Mouse (Mus musculus) hindbrain, embryonic 11.5 days (tissue): ENCODE data around the gene Rars2. TPM values are rescaled to one million over a fixed set of nuclear protein-coding genes. Genes with fewer than 3 reads are reported as not detected.
"Not testable (repeated sequence)": the region's sequence is repeated elsewhere in the genome, so short reads cannot be mapped to it uniquely, and the experiment has no call there.

Experiments
- ATAC-seq: fragments of 200-750 bp; cut with Nextera tagmentation; 2 replicates; pipeline ENCODE4 v1.8.0; 2017; ENCODE audit warnings: mild to moderate bottlenecking, moderate TSS enrichment, moderate library complexity; ENCODE audit not compliant: low FRiP score
- DNase-seq: peaks from one replicate; pipeline ENCODE4 v3.0.0-alpha.2; 2015; ENCODE audit warnings: low spot score
- H3K27ac ChIP-seq: fragments of 300-500 bp; sonication (generic); 2 replicates; pipeline ENCODE4 v1.5.1; 2014; ENCODE audit warnings: mild to moderate bottlenecking, low read depth, low read length
- H3K27me3 ChIP-seq: fragments of 300-500 bp; sonication (generic); 2 replicates; pipeline ENCODE4 v1.6.1; 2014; ENCODE audit warnings: mild to moderate bottlenecking, low read length, moderate library complexity, mixed read lengths; ENCODE audit not compliant: control insufficient read depth, insufficient read depth
- H3K36me3 ChIP-seq: fragments of 300-500 bp; sonication (generic); 2 replicates; pipeline ENCODE4 v1.6.1; 2014; ENCODE audit warnings: mild to moderate bottlenecking, low read length, moderate library complexity, mixed read lengths; ENCODE audit not compliant: control insufficient read depth, insufficient read depth
- H3K4me1 ChIP-seq: fragments of 300-500 bp; sonication (generic); replicated peaks from 2 replicates; pipeline ENCODE4 v1.6.1; 2014; ENCODE audit warnings: low read length, mixed read lengths; ENCODE audit not compliant: control insufficient read depth, insufficient read depth
- H3K4me2 ChIP-seq: fragments of 300-500 bp; sonication (generic); replicated peaks from 2 replicates; pipeline ENCODE4 v1.6.1; 2014; ENCODE audit warnings: mild to moderate bottlenecking, low read depth, low read length
- H3K4me3 ChIP-seq: fragments of 300-500 bp; sonication (generic); 2 replicates; pipeline ENCODE4 v1.5.1; 2014; ENCODE audit warnings: low read depth, low read length
- H3K9ac ChIP-seq: fragments of 300-500 bp; sonication (generic); 2 replicates; pipeline ENCODE4 v1.6.1; 2014; ENCODE audit warnings: low read depth, low read length
- H3K9me3 ChIP-seq: fragments of 300-500 bp; sonication (generic); 2 replicates; pipeline ENCODE4 v1.6.1; 2016; ENCODE audit warnings: low read length; ENCODE audit not compliant: control insufficient read depth
- WGBS: fragments of 180-500 bp; shearing (Covaris S2); extraction: QIAGEN DNeasy Blood & Tissue Kit; methylation state at CpG from one replicate; pipeline ENCODE4 v1.1.7; 2014; 5-methylcytosine and 5-hydroxymethylcytosine counted together
- polyA plus RNA-seq: library from polyadenylated mRNA; unstranded; fragments of >200 nt; fragmentation: Nextera tagmentation; extraction: Ambion mirVana; gene quantifications from 2 replicates; pipeline ENCODE4 v1.2.1, GENCODE M21; 2014

The Rars2 gene
- polyA plus RNA-seq = 69.4 and 74.1 TPM in 2 replicates

GRCm38 (mm10) chr4:34614630-34615094 lies at the start of gene Rars2, which contains the start of gene Orc3:
Rars2 (plus strand) TSS chr4:34614957.
Orc3 (minus strand) TSS chr4:34614944.
- DNase-seq (peak; percentile 96), ATAC-seq (peak; percentile 98)
- under 1% methylated on average over 42 of the region's 42 CpGs for WGBS
- Histone ChIP-seq H3K9me3 (no peaks in the 10 kb centered on the region), H3K4me2 (peak within 1 kb of the TSS; percentile 88), H3K4me3 (peak within 1 kb of the TSS; percentile 81), H3K27me3 (no peaks in the 10 kb centered on the region), H3K27ac (peak within 1 kb of the TSS; percentile 80), H3K9ac (peak within 1 kb of the TSS; percentile 89), H3K36me3 (no peaks in the 10 kb centered on the region), H3K4me1 (peaks cover 7% of the 10 kb centered on the region)

GRCm38 (mm10) chr4:34566226-34566625 lies 48.5 kb upstream of the Rars2 start:
- H3K9ac ChIP-seq = no peak overlapping the region
- no peak for DNase-seq
- no peak for ATAC-seq
- H3K36me3 ChIP-seq = no peaks in the 10 kb centered on the region
- H3K4me1 ChIP-seq = no peaks in the 10 kb centered on the region
- H3K27me3 ChIP-seq = no peaks in the 10 kb centered on the region
- WGBS = 94% methylated on average over 6 of the region's 6 CpGs
- no peaks in the 10 kb centered on the region for H3K9me3 ChIP-seq
- H3K27ac ChIP-seq = no peak overlapping the region
- H3K4me2 ChIP-seq = no peak overlapping the region
- no peak overlapping the region for H3K4me3 ChIP-seq

- Histone ChIP-seq H3K4me1 (no peaks in the 10 kb centered on the region), H3K27me3 (no peaks in the 10 kb centered on the region), H3K4me2 (no peak overlapping the region), H3K9me3 (no peaks in the 10 kb centered on the region), H3K36me3 (peaks cover 8% of the 10 kb centered on the region; the same call in 1 of the 2 replicates), H3K4me3 (no peak overlapping the region), H3K27ac (no peak overlapping the region), H3K9ac (no peak overlapping the region)
- DNase-seq = no peak
- WGBS = 86% methylated on average over 2 of the region's 2 CpGs
- no peak for ATAC-seq
Observed at GRCm38 (mm10) chr4:34572876-34573275, 41.9 kb upstream of the Rars2 start.

GRCm38 (mm10) chr4:34577028-34577427 lies 37.7 kb upstream of the Rars2 start:
- Histone ChIP-seq H3K9me3 (no peaks in the 10 kb centered on the region), H3K4me1 (no peaks in the 10 kb centered on the region), H3K27ac (no peak overlapping the region), H3K27me3 (no peaks in the 10 kb centered on the region), H3K9ac (no peak overlapping the region), H3K4me3 (no peak overlapping the region), H3K4me2 (no peak overlapping the region), H3K36me3 (peaks cover 11% of the 10 kb centered on the region; the same call in 1 of the 2 replicates)
- ATAC-seq (no peak), DNase-seq (no peak)
- WGBS = 98% methylated on average over 2 of the region's 2 CpGs

GRCm38 (mm10) chr4:34579215-34579614 lies 35.5 kb upstream of the Rars2 start:
- 95% methylated on average over 1 of the region's 1 CpGs for WGBS
- H3K9me3 ChIP-seq = no peaks in the 10 kb centered on the region
- no peak overlapping the region for H3K4me2 ChIP-seq
- H3K27me3 ChIP-seq = no peaks in the 10 kb centered on the region
- no peak overlapping the region for H3K27ac ChIP-seq
- peaks cover 13% of the 10 kb centered on the region; the same call in 1 of the 2 replicates for H3K36me3 ChIP-seq
- ATAC-seq (no peak), DNase-seq (no peak)
- H3K9ac ChIP-seq = no peak overlapping the region
- no peaks in the 10 kb centered on the region for H3K4me1 ChIP-seq
- no peak overlapping the region for H3K4me3 ChIP-seq

- not testable (repeated sequence) for H3K4me1 ChIP-seq, H3K27ac ChIP-seq, H3K27me3 ChIP-seq, H3K9me3 ChIP-seq, H3K4me3 ChIP-seq, H3K9ac ChIP-seq, H3K4me2 ChIP-seq, DNase-seq, ATAC-seq
- WGBS = 92% methylated on average over 1 of the region's 1 CpGs
- peaks cover 10% of the 10 kb centered on the region; the same call in 1 of the 2 replicates for H3K36me3 ChIP-seq
Observed at GRCm38 (mm10) chr4:34581489-34581888, 33.3 kb upstream of the Rars2 start.

- no peak for ATAC-seq
- no peaks in the 10 kb centered on the region for H3K9me3 ChIP-seq
- no peak overlapping the region for H3K4me3 ChIP-seq
- H3K4me1 ChIP-seq = no peaks in the 10 kb centered on the region
- no peak overlapping the region for H3K4me2 ChIP-seq
- no peak overlapping the region for H3K27ac ChIP-seq
- H3K9ac ChIP-seq = no peak overlapping the region
- peaks cover 9% of the 10 kb centered on the region; the same call in 1 of the 2 replicates for H3K36me3 ChIP-seq
- no peaks in the 10 kb centered on the region for H3K27me3 ChIP-seq
- WGBS = 64% methylated on average over 7 of the region's 7 CpGs
- DNase-seq = no peak
Observed at GRCm38 (mm10) chr4:34581990-34582389, 32.8 kb upstream of the Rars2 start.

- no peak overlapping the region for H3K9ac ChIP-seq
- ATAC-seq = 0 out of 2 replicates have a peak, but pooled peaks have one; percentile 7
- no peaks in the 10 kb centered on the region for H3K9me3 ChIP-seq
- H3K27me3 ChIP-seq = no peaks in the 10 kb centered on the region
- H3K36me3 ChIP-seq = peaks cover 8% of the 10 kb centered on the region; the same call in 1 of the 2 replicates
- H3K27ac ChIP-seq = no peak overlapping the region
- no peak for DNase-seq
- H3K4me3 ChIP-seq = no peak overlapping the region
- WGBS = 68% methylated on average over 5 of the region's 5 CpGs
- H3K4me2 ChIP-seq = no peak overlapping the region
- H3K4me1 ChIP-seq = no peaks in the 10 kb centered on the region
Observed at GRCm38 (mm10) chr4:34582476-34582875, 32.3 kb upstream of the Rars2 start.

- Histone ChIP-seq H3K4me3 (no peak overlapping the region), H3K36me3 (peaks cover 8% of the 10 kb centered on the region; the same call in 1 of the 2 replicates), H3K4me1 (no peaks in the 10 kb centered on the region), H3K27me3 (no peaks in the 10 kb centered on the region), H3K4me2 (no peak overlapping the region), H3K9ac (no peak overlapping the region), H3K9me3 (no peaks in the 10 kb centered on the region), H3K27ac (no peak overlapping the region)
- no peak for ATAC-seq
- 93% methylated on average over 3 of the region's 3 CpGs for WGBS
- DNase-seq = no peak
Observed at GRCm38 (mm10) chr4:34583427-34583826, 31.3 kb upstream of the Rars2 start.
